Mouse (Mus musculus) frontal cortex, postnatal 25 days (tissue): ENCODE results near the gene Hdgfl2.
A peak's percentile ranks its signal among the peaks of the same experiment; 100 is the strongest.

Experiments
- DNase-seq, 2 experiments: peaks; one replicate each; pipeline ENCODE4 v3.0.0; 2022; ENCODE audit warnings: low spot score in 2 of 2

Gene Hdgfl2

GRCm38 (mm10) chr17:56078880-56079795, at the start of gene Hdgfl2:
Gene Hdgfl2 (plus strand): TSS chr17:56079634.
- peak; percentile 97 to 98 for DNase-seq

- DNase-seq = no peak
Observed at GRCm38 (mm10) chr17:56030238-56030870, 49.1 kb upstream of the Hdgfl2 start.

- DNase-seq = no peak
Observed at GRCm38 (mm10) chr17:56030919-56031318, 48.5 kb upstream of the Hdgfl2 start.

- DNase-seq = no peak
Observed at GRCm38 (mm10) chr17:56031431-56031830, 48.0 kb upstream of the Hdgfl2 start.

- no peak for DNase-seq
Observed at GRCm38 (mm10) chr17:56032127-56032733, 47.2 kb upstream of the Hdgfl2 start.

- DNase-seq = no peak
Observed at GRCm38 (mm10) chr17:56032831-56033230, 46.6 kb upstream of the Hdgfl2 start.

- no peak for DNase-seq
Observed at GRCm38 (mm10) chr17:56034040-56034725, 45.3 kb upstream of the Hdgfl2 start.

- DNase-seq = no peak
Observed at GRCm38 (mm10) chr17:56034726-56035100, 44.7 kb upstream of the Hdgfl2 start.

- no peak for DNase-seq
Observed at GRCm38 (mm10) chr17:56035216-56035615, 44.2 kb upstream of the Hdgfl2 start.

- DNase-seq = peak; percentile 98 to 100
Observed at GRCm38 (mm10) chr17:56036176-56036900, 43.1 kb upstream of the Hdgfl2 start, which contains the start of gene Sh3gl1. Gene Sh3gl1 (minus strand): TSS chr17:56036635.

- DNase-seq = no peak
Observed at GRCm38 (mm10) chr17:56036901-56037287, 42.5 kb upstream of the Hdgfl2 start.

GRCm38 (mm10) chr17:56038583-56039261, 40.7 kb upstream of the Hdgfl2 start:
- no peak for DNase-seq

GRCm38 (mm10) chr17:56039345-56039744, 40.1 kb upstream of the Hdgfl2 start:
- DNase-seq = no peak

GRCm38 (mm10) chr17:56040030-56040856, 39.2 kb upstream of the Hdgfl2 start, which contains the start of gene Chaf1a:
Gene Chaf1a (plus strand): TSS chr17:56040439.
- DNase-seq = peak; percentile 89 to 91

GRCm38 (mm10) chr17:56040857-56041163, 38.6 kb upstream of the Hdgfl2 start:
- no peak for DNase-seq

GRCm38 (mm10) chr17:56051369-56051768, 28.1 kb upstream of the Hdgfl2 start:
- DNase-seq = no peak

- DNase-seq = no peak
Observed at GRCm38 (mm10) chr17:56054938-56055337, 24.5 kb upstream of the Hdgfl2 start.

- no peak for DNase-seq
Observed at GRCm38 (mm10) chr17:56055945-56056678, 23.3 kb upstream of the Hdgfl2 start.
